Mouse (Mus musculus) small intestine, adult 2 months (tissue): ENCODE measurements at regions not wholly inside any gene's neighbourhood (a gene's known extent, or its start where the extent isn't known, plus 50 kb on each side); places are given as distances from the start of the nearest gene placed in this dataset.

Experiments used
- CTCF ChIP-seq: fragments of 200-500 bp; IDR thresholded peaks from 2 replicates; pipeline ENCODE4 v1.5.1; 2012; ENCODE audit warnings: low read depth, mild to moderate bottlenecking, control low read depth, inconsistent platforms, low read length, moderate library complexity, mixed read lengths; ENCODE audit not compliant: insufficient replicate concordance, insufficient read length; ENCODE audit errors: extremely low read depth
- POLR2A ChIP-seq: fragments of 200-500 bp; IDR thresholded peaks from 2 replicates; pipeline ENCODE4 v1.6.1; 2012; ENCODE audit warnings: low read depth, mild to moderate bottlenecking, control low read depth, inconsistent platforms, low read length, moderate library complexity

GRCm38 (mm10) chr1:186379938-186380847, 263.1 kb upstream of the Lyplal1 start:
- TF ChIP-seq CTCF (no peak), POLR2A (no peak)
